Mouse (Mus musculus): ENCODE data around the gene Cenpl.
A peak's percentile ranks its signal among the peaks of the same experiment; 100 is the strongest.
"Not testable (repeated sequence)": the region's sequence is repeated elsewhere in the genome, so short reads cannot be mapped to it uniquely, and the experiment has no call there.

The Cenpl gene

DNA sequence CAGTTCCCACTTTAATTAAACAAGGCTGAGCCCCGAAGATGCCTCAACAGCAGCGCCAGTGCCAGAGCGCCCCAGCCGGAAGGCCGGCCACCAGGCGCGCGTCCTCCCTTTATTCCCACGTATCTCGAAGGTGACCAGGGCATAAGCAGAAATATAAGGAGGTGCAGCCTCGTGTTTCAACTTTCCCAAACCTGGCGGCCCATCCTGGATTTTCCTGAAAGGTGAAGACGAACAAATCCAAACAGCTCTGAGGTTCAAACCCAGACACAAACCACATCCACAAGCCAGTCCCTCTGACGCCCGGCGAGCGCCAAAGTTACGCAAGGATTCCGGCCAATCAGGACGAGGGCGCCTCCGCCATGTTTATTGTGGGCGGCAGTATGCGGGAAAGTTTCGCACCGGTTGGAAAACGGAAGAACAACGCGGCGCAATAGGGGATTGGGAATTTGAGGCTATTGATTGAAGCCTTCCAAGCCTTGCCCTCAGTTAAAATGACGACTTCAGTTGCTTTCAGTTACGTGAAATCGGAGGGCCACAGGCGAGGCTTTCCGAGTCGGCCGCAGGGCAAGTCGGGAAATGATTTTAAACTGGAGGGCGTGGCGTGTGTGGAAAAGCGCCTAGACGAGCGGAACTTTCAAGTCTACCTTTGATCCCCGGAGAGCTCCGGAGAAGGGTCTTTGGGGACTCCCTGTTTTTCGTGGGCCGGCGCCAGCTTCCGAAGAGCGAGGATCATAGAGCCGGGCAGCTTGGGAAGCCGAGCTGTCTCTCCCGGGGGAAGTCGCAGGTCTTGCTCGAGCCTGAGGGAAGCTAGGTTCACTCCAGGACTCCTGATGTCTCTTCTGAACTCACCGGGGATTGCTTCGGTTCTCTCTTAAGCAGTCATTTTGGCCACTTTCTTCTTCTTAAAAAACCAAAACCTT, at the start of gene Cenpl, which contains the start of gene Dars2:
Gene Cenpl, plus strand, starts transcription at position 362 of the 920 bp plus-strand sequence.
Gene Dars2, minus strand, starts transcription at position 307 of the 920 bp plus-strand sequence.
- DNase-seq (ENCODE audit: low spot score in 2 of 2), result peak; percentile 96 to 97

- no peak for DNase-seq (ENCODE audit: low spot score in 2 of 2)
Measured at GRCm38 (mm10) chr1:161025410-161026210, 44.9 kb upstream of the Cenpl start.

DNA sequence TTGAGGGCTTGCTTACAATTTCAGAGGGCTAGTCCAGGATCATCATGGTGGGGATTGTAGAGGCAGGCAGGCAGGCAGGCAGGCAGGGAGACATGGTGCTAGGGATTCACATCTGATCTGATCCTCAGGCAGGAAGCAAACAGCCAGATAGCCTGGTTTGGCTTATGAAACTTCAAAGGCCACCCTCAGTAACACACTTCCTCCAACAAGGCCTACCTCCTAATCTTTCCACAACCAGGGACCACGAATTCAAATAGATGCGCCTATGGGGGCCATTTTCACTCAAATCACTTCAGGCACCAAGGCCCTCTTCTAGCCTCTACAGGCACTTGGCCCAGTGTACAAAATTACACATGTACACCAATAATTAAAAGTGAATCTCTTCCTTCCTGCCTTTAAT, 43.3 kb upstream of the Cenpl start:
- DNase-seq (ENCODE audit: low spot score in 2 of 2), result no peak

GRCm38 (mm10) chr1:161028427-161028826, 42.1 kb upstream of the Cenpl start:
- not testable (repeated sequence) for DNase-seq (ENCODE audit: low spot score in 2 of 2)

- no peak for DNase-seq (ENCODE audit: low spot score in 2 of 2)
Measured at GRCm38 (mm10) chr1:161030058-161030457, 40.5 kb upstream of the Cenpl start.

DNA sequence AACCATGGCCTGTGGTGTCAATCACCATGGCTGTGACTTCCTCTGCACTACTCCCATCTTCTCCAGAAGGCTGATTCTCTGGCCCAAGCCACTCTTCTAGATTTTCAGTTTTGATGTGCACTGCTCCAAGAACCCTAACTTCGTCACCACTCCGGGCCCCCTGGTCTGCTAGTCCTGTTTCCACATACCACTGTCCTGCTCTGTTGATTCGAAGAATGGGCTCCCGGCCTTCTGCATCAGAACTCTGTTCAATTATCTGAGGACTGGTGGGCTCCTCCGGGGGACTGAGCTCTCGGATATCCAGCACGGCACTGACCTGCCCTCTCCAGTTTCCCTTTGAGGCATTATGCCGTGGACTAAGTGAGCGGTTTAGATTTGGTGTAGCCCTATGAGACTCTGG, 38.6 kb upstream of the Cenpl start:
- DNase-seq (ENCODE audit: low spot score in 2 of 2), result no peak

DNA sequence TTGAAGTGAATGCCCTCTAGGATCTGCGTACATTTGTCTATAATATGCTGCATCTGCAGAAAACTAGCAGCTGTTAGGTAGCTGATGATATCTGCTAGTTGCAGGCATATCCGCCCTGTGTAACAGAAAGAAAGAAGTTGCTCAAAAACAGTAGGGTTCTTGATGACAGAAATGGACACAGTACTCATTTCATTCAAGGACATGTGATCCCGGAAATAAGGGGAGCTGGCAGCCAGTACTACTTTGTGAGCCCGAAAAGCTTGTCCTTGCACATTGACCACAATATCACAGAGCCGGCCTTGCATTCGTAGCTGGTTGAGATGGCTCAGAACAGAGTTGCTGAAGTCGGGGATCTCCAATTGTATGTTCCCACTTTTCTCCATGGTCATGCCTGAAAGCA, 38.2 kb upstream of the Cenpl start:
- DNase-seq (ENCODE audit: low spot score in 2 of 2), result no peak

DNA sequence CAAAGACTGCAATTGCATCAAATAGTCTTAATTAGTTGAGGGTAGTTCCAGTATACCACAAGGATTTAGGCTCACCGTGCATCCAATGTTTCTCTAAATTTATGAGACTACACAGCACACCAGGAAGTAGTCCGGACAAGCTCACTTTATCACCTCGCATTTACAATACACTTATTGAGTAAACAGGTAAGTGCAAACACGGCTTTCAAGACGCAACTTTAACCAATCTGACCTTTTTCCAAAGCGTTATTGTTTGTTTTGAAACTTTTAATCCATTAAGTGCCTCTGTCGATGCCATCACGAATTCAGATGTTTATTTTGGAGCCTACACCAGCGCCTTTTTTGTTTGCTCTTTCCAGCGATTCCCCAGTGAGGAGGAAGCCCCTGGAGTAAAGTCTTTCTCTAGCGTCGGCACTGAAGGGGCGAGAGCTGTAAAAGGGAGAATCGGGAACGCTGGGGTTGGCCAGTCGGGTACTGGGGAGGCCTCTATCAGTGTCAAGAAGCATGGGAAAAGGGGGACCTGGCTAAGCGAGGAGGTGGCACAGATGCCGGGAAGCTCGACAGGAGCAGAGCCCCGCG, 36.6 kb upstream of the Cenpl start:
- DNase-seq (ENCODE audit: low spot score in 2 of 2), result no peak

- peak; percentile 96 to 98 for DNase-seq (ENCODE audit: low spot score in 2 of 2)
Measured at GRCm38 (mm10) chr1:161034435-161035280, 35.9 kb upstream of the Cenpl start, which contains the start of gene Zbtb37. TSS of gene Zbtb37 (minus strand) at chr1:161034849.

- peak in 1 of 2 experiments; percentile 11 for DNase-seq (ENCODE audit: low spot score in 2 of 2)
Measured at GRCm38 (mm10) chr1:161035281-161035785, 35.2 kb upstream of the Cenpl start.

- DNase-seq (ENCODE audit: low spot score in 2 of 2), result no peak
Measured at GRCm38 (mm10) chr1:161035786-161036404, 34.6 kb upstream of the Cenpl start.

GRCm38 (mm10) chr1:161036411-161036841, 34.1 kb upstream of the Cenpl start:
- no peak for DNase-seq (ENCODE audit: low spot score in 2 of 2)

- no peak for DNase-seq (ENCODE audit: low spot score in 2 of 2)
Measured at GRCm38 (mm10) chr1:161037026-161037425, 33.5 kb upstream of the Cenpl start.

DNA sequence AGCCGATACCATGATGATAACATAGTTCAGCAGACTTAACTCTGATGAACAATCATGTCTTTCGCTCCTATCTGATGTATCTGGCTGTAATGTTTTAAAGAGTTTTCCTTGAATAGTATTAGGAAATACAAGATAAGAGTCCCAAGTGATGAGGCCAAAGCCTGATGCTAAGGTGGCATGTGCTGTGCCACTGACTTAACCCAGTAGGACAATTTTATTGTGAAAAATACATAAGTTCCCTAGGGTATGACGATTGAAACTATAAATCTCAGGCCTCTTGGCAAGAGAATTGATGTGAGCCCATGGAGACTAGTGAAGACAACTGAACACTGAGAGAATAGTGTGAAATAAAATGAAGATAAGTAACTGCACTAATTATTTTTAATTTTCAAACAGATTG, 32.9 kb upstream of the Cenpl start:
- DNase-seq (ENCODE audit: low spot score in 2 of 2), result no peak

DNA sequence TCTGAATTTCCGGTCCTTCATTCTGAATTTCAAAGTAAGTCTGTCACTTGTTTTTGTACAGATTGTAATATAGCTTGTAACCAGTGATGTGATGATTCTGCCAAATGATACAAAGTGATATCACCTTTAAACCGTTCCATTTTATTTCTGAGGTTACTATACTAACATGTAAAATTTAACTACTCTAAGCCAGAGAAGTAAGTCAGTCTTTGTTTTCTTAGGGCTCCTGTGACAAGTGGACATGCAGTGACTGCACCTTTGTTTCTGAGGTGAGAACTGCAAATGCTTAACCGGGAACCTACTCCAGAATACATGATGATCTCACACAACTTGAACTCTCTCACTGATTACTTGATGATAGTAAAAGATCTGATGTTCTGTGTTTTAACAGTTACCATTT, 32.5 kb upstream of the Cenpl start:
- DNase-seq (ENCODE audit: low spot score in 2 of 2), result no peak

GRCm38 (mm10) chr1:161038968-161039721, 31.4 kb upstream of the Cenpl start:
- DNase-seq (ENCODE audit: low spot score in 2 of 2), result no peak

GRCm38 (mm10) chr1:161039741-161040425, 30.6 kb upstream of the Cenpl start:
- DNase-seq (ENCODE audit: low spot score in 2 of 2), result no peak

DNA sequence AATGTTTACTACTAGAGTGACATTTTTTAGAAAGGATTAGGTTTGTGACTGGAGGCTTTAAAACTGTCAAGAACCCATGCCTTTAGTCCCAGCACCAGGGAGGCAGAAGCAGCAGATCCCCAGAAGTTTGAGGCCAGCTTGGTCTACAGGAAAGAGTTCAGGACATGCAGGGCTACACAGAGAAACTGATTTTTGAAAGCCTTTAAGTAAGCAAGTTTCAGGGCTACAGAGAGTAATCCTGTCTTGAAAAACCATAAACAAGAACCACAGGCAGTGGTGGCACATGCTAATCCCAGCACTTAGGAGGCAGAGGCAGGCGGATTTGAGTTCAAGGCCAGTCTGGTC, 30.1 kb upstream of the Cenpl start:
- no peak for DNase-seq (ENCODE audit: low spot score in 2 of 2)

DNA sequence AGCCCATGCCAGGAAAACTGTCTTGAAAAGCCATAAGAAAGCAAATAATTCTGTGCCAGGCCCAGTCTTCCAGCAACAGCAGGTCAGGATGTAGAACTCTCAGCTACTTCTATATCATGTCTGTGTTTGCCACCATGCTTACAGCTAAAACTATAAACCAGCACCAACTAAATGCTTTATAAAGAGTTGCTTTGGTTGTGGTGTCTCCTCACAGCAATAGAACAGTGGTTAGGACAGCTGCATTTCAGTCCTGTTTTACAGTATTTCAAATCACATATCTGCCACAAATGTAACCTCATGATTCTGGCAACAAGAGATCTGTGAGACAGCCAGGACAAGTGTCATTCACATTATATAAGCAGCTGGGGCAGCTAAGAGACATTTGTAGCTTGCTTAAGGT, 29.7 kb upstream of the Cenpl start:
- DNase-seq (ENCODE audit: low spot score in 2 of 2), result no peak

Measured in urinary bladder, postnatal 36 days (tissue).